Mouse (Mus musculus): ENCODE results near the gene Krt15. TPM values are rescaled to one million over a fixed set of nuclear protein-coding genes. Genes with fewer than 3 reads are reported as not detected.

Krt15 gene
- polyA plus RNA-seq, 1 experiment from 2014 or later = 8.2 TPM

DNA sequence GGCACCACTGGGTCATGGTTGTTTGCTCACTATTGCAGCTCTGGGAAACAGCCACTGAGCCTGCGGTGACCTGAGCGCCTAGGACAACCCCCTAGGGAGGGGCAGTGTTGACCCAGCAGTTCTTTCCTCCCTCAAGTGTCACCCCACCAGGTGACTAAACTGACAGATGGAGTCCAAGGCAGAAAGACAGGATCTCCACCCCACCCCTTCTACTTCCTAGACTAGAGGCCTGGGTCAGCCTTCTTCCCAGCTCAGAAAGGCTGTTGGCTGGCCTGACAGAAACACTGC lies 22.0 kb downstream of the Krt15 start:
- WGBS = 71% methylated on average over 2 of the region's 2 CpGs
- ATAC-seq (replicated peaks; ENCODE audit: insufficient number of reproducible peaks, low FRiP score, low TSS enrichment, low read depth) (no peak), DNase-seq (ENCODE audit: low spot score) (no peak)

DNA sequence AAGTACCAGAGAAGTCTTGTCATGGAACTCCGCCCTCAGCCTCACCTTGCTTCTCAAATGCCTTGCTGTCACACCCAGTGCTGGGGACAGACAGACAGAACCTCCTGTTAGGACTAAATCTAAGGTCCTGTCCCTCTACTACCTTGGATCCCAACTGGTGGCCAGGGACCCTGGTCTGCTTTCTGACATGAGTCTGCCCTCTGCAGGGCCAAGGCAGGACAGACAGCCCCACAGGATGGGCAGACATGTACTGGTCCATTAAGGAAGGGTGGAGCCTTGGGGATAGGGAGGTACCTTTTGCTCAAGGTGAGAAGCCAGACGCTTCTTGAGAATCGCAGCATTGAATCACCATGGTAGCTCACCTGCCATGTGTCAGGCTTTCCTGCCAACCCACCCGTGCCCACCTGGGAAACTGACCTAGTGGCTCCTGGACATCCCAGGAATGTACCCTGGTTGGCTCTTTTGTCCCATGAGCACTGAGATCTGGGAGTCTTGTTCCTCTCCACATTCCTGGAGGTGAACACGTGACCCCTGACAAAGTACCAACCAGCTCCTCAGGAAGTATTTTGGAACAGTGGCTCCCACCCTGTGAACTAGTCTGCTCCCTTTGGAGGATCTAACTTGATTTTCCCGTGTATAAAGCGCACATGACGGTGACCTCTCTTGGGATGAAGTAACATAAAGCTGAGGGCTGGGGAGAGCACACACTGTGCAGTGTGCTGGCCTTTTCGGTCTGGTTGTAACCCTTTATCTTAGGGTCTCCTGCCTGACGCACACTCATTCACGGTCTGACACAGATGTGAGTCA lies 22.6 kb downstream of the Krt15 start:
- Histone ChIP-seq H3K36me3 (replicated peaks; ENCODE audit: control insufficient read depth, insufficient read depth, low read depth, low read length) (no peaks in the 10 kb centered on the region), H3K4me1 (ENCODE audit: control insufficient read depth, insufficient read depth, low read length) (no peaks in the 10 kb centered on the region), H3K9ac (replicated peaks; ENCODE audit: low read length) (no peak overlapping the region), H3K9me3 (replicated peaks; ENCODE audit: control insufficient read depth, low read length) (no peaks in the 10 kb centered on the region), H3K4me3 (ENCODE audit: low read depth, low read length) (no peak overlapping the region), H3K27me3 (ENCODE audit: control insufficient read depth, insufficient read depth, low read length) (no peaks in the 10 kb centered on the region), H3K4me2 (ENCODE audit: low read depth, low read length) (no peak overlapping the region), H3K27ac (replicated peaks; ENCODE audit: low read depth, low read length) (no peak overlapping the region)
- ATAC-seq (replicated peaks; ENCODE audit: insufficient number of reproducible peaks, low FRiP score, low TSS enrichment, low read depth) = no peak
- no peak for DNase-seq (ENCODE audit: low spot score)
- 74% methylated on average over 11 of the region's 11 CpGs for WGBS

More for the DNA sequence above, 22.0 kb downstream of the Krt15 start:
- Histone ChIP-seq H3K9ac (replicated peaks; ENCODE audit: low read length) (no peak overlapping the region), H3K36me3 (replicated peaks; ENCODE audit: control insufficient read depth, insufficient read depth, low read depth, low read length) (no peaks in the 10 kb centered on the region), H3K27ac (replicated peaks; ENCODE audit: low read depth, low read length) (no peak overlapping the region), H3K4me2 (ENCODE audit: low read depth, low read length) (no peak overlapping the region), H3K4me3 (ENCODE audit: low read depth, low read length) (no peak overlapping the region), H3K4me1 (ENCODE audit: control insufficient read depth, insufficient read depth, low read length) (no peaks in the 10 kb centered on the region), H3K27me3 (ENCODE audit: control insufficient read depth, insufficient read depth, low read length) (no peaks in the 10 kb centered on the region), H3K9me3 (replicated peaks; ENCODE audit: control insufficient read depth, low read length) (no peaks in the 10 kb centered on the region)

DNA sequence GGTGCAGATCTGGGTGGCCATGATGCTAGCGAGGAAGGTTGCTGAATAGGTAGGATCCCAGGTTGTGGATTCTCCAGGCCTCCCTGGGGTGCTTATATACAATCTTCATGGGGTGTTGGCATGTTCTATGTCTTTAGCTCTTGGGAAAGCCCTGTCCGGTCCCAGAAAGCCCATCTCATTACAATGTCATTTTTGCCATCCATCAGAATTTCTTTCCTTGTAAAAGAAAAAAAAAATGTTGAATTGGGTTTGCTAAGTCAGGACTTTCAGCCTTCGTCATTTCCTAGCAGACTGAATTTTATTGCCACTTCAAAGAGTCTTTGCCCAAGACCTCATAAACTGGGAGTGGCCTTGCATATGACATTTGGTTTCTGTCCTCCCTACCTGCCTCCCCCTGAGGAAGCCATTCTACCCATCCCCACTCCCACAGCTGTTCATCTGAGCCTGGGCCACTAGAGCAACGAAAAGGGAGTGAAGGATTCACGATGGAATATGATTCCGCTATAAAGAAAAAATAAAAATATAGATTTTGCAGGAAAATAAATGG lies 30.1 kb downstream of the Krt15 start, which contains the start of gene Krt36:
TSS of gene Krt36 (minus strand) at position 51 of the 547 bp plus-strand sequence.
- 88% methylated on average over 6 of the region's 6 CpGs for WGBS
- no peak within 1 kb of the TSS for H3K4me3 ChIP-seq (ENCODE audit: low read depth, low read length)
- no peaks in the 10 kb centered on the region for H3K36me3 ChIP-seq (replicated peaks; ENCODE audit: control insufficient read depth, insufficient read depth, low read depth, low read length)
- H3K27ac ChIP-seq (replicated peaks; ENCODE audit: low read depth, low read length) = no peak within 1 kb of the TSS
- DNase-seq (ENCODE audit: low spot score) (no peak), ATAC-seq (replicated peaks; ENCODE audit: insufficient number of reproducible peaks, low FRiP score, low TSS enrichment, low read depth) (no peak)
- H3K9ac ChIP-seq (replicated peaks; ENCODE audit: low read length) = no peak within 1 kb of the TSS
- H3K9me3 ChIP-seq (replicated peaks; ENCODE audit: control insufficient read depth, low read length) = no peaks in the 10 kb centered on the region
- no peak within 1 kb of the TSS for H3K4me2 ChIP-seq (ENCODE audit: low read depth, low read length)
- H3K27me3 ChIP-seq (ENCODE audit: control insufficient read depth, insufficient read depth, low read length) = no peaks in the 10 kb centered on the region
- no peaks in the 10 kb centered on the region for H3K4me1 ChIP-seq (ENCODE audit: control insufficient read depth, insufficient read depth, low read length)

DNA sequence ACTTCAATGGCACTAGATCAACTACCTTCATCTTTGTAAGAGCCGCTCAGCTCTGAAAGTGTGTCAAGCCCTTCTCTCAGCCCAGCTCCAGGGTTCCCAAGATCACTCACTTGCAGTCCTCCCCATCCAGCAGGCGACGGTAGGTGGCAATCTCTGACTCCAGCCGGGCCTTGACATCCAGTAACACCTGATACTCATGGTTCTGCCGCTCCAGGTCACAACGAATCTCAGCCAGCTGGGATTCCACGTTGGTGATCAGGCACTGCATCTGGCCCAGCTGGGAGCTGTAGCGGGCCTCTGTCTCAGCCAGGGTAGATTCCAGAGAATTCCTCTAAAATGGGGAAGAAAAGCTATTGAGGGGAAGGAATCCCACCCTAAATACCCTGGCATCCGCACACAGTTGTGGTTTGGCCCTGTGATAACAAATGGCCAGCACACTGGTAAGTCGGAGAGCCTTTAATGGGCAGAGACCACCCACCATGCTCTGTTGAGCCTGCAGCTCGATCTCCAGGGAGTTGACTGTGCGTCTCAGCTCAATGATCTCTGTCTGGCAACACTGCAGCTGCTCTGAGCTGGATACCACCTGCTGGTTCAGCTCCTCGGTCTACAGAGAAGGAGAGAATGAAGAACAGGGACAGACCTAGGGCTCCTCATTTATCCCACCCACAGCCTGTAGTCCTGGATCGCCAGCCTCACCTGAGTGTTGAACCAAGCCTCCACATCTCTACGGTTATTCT lies 32.9 kb downstream of the Krt15 start:
- H3K36me3 ChIP-seq (replicated peaks; ENCODE audit: control insufficient read depth, insufficient read depth, low read depth, low read length) = no peaks in the 10 kb centered on the region
- H3K9ac ChIP-seq (replicated peaks; ENCODE audit: low read length) = no peak overlapping the region
- H3K4me2 ChIP-seq (ENCODE audit: low read depth, low read length) = no peak overlapping the region
- no peak for DNase-seq (ENCODE audit: low spot score)
- H3K27ac ChIP-seq (replicated peaks; ENCODE audit: low read depth, low read length) = no peak overlapping the region
- WGBS = 60% methylated on average over 15 of the region's 15 CpGs
- H3K4me1 ChIP-seq (ENCODE audit: control insufficient read depth, insufficient read depth, low read length) = no peaks in the 10 kb centered on the region
- H3K9me3 ChIP-seq (replicated peaks; ENCODE audit: control insufficient read depth, low read length) = no peaks in the 10 kb centered on the region
- no peak overlapping the region for H3K4me3 ChIP-seq (ENCODE audit: low read depth, low read length)
- H3K27me3 ChIP-seq (ENCODE audit: control insufficient read depth, insufficient read depth, low read length) = no peaks in the 10 kb centered on the region
- ATAC-seq (replicated peaks; ENCODE audit: insufficient number of reproducible peaks, low FRiP score, low TSS enrichment, low read depth) = no peak

DNA sequence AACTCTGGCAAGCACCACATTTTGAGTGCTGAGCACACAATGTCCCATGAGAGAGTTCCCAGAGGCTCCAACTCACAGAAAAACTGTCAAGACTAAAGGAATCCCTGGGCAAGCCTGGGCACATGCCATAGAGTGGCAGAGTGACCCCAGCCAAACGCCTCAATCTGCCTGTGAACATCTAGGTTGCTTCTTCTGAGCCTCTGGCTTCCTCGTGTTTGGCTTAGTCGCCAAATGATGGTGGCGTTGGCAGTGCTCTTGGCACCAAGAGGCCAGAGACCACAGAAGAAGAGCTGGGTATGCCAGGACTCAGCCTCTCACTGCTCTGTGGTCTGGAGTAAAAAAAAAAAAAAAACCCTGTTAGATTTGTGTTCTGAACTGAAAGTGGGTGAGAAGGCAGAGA lies 35.3 kb downstream of the Krt15 start:
- no peaks in the 10 kb centered on the region for H3K4me1 ChIP-seq (ENCODE audit: control insufficient read depth, insufficient read depth, low read length)
- H3K4me2 ChIP-seq (ENCODE audit: low read depth, low read length) = no peak overlapping the region
- 79% methylated on average over 4 of the region's 4 CpGs for WGBS
- DNase-seq (ENCODE audit: low spot score) = no peak
- H3K9me3 ChIP-seq (replicated peaks; ENCODE audit: control insufficient read depth, low read length) = no peaks in the 10 kb centered on the region
- H3K9ac ChIP-seq (replicated peaks; ENCODE audit: low read length) = no peak overlapping the region
- no peak overlapping the region for H3K4me3 ChIP-seq (ENCODE audit: low read depth, low read length)
- no peaks in the 10 kb centered on the region for H3K27me3 ChIP-seq (ENCODE audit: control insufficient read depth, insufficient read depth, low read length)
- no peak overlapping the region for H3K27ac ChIP-seq (replicated peaks; ENCODE audit: low read depth, low read length)
- no peaks in the 10 kb centered on the region for H3K36me3 ChIP-seq (replicated peaks; ENCODE audit: control insufficient read depth, insufficient read depth, low read depth, low read length)
- no peak for ATAC-seq (replicated peaks; ENCODE audit: insufficient number of reproducible peaks, low FRiP score, low TSS enrichment, low read depth)

DNA sequence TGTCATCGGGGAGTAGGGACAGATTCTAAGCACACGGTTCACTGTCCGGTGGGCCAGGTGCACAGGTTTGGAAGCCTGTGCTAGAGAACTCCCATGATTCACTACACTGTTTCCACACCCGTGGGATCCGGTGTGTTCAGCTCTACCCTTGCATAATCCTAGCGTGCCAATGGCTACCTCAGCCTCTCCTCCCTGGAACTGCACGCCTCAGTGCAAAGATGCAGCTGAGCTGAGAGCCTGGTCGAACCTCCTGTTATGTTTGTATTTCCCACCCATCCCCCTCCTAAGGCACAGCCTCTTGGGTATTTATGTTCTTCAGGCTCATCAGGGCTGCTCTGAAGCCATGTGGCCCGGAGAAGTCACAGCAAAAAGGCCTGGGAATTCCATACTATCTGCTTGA lies 37.9 kb downstream of the Krt15 start:
- 62% methylated on average over 9 of the region's 9 CpGs for WGBS
- H3K4me1 ChIP-seq (ENCODE audit: control insufficient read depth, insufficient read depth, low read length) = no peaks in the 10 kb centered on the region
- ATAC-seq (replicated peaks; ENCODE audit: insufficient number of reproducible peaks, low FRiP score, low TSS enrichment, low read depth) = no peak
- no peak overlapping the region for H3K9ac ChIP-seq (replicated peaks; ENCODE audit: low read length)
- no peak overlapping the region for H3K4me2 ChIP-seq (ENCODE audit: low read depth, low read length)
- DNase-seq (ENCODE audit: low spot score) = no peak
- H3K27ac ChIP-seq (replicated peaks; ENCODE audit: low read depth, low read length) = no peak overlapping the region
- no peaks in the 10 kb centered on the region for H3K36me3 ChIP-seq (replicated peaks; ENCODE audit: control insufficient read depth, insufficient read depth, low read depth, low read length)
- no peak overlapping the region for H3K4me3 ChIP-seq (ENCODE audit: low read depth, low read length)
- H3K27me3 ChIP-seq (ENCODE audit: control insufficient read depth, insufficient read depth, low read length) = no peaks in the 10 kb centered on the region
- no peaks in the 10 kb centered on the region for H3K9me3 ChIP-seq (replicated peaks; ENCODE audit: control insufficient read depth, low read length)

DNA sequence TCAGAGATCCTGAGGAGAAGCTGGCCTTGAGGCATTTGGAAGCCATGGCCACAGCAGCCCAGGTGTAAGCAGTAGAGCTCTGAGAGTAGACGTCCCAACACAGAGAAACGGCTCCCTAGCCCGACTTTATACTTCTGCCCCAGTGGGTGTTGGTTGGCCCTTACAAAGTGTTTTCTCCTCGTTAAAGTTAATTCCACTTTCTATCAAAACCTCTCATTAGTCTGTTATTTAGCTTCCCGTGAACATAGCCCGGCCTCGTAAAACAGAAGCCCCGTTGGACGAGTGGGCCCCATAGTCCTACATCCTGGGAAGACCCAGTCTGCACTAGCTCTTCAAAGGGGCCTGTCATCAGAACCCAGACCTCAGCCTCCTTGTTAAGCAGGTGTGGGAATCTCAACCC lies 39.6 kb downstream of the Krt15 start, which contains the start of gene Krt35:
TSS of gene Krt35 (minus strand) at position 101 of the 400 bp plus-strand sequence.
- Histone ChIP-seq H3K9me3 (replicated peaks; ENCODE audit: control insufficient read depth, low read length) (no peaks in the 10 kb centered on the region), H3K4me3 (ENCODE audit: low read depth, low read length) (no peak within 1 kb of the TSS), H3K27ac (replicated peaks; ENCODE audit: low read depth, low read length) (no peak within 1 kb of the TSS), H3K27me3 (ENCODE audit: control insufficient read depth, insufficient read depth, low read length) (no peaks in the 10 kb centered on the region), H3K36me3 (replicated peaks; ENCODE audit: control insufficient read depth, insufficient read depth, low read depth, low read length) (no peaks in the 10 kb centered on the region), H3K4me1 (ENCODE audit: control insufficient read depth, insufficient read depth, low read length) (no peaks in the 10 kb centered on the region), H3K4me2 (ENCODE audit: low read depth, low read length) (no peak within 1 kb of the TSS), H3K9ac (replicated peaks; ENCODE audit: low read length) (no peak within 1 kb of the TSS)
- 82% methylated on average over 9 of the region's 9 CpGs for WGBS
- ATAC-seq (replicated peaks; ENCODE audit: insufficient number of reproducible peaks, low FRiP score, low TSS enrichment, low read depth) (no peak), DNase-seq (ENCODE audit: low spot score) (no peak)

All from embryonic facial prominence, embryonic 11.5 days (tissue).